Mouse (Mus musculus): ENCODE results near the gene Aff1.

- no peak for TF ChIP-seq CTCF (IDR thresholded peaks at IDR 0.05; ENCODE audit: extremely low read depth, insufficient read depth, insufficient read length, insufficient replicate concordance)
- TF ChIP-seq POLR2A (IDR thresholded peaks at IDR 0.05; ENCODE audit: low read depth, low read length) = no peak
These were observed 121.1 kb downstream of the Aff1 start for GRCm38 (mm10) chr5:103813291-103813690.

All from spleen, adult 2 months (tissue).